Mouse (Mus musculus) ES-Bruce4 (cell line): ENCODE data around the gene Tmem216.

Source experiments
- CTCF ChIP-seq: IDR thresholded peaks from one replicate; pipeline ENCODE4 v1.8.1; 2011; ENCODE audit warnings: low read depth, low read length
- POLR2A ChIP-seq: IDR thresholded peaks from one replicate; pipeline ENCODE4 v1.8.1; 2011; ENCODE audit warnings: low read length; ENCODE audit not compliant: insufficient read depth

- TF ChIP-seq POLR2A, result no peak
- TF ChIP-seq CTCF, result no peak
These were observed 29.1 kb upstream of the Tmem216 start for GRCm38 (mm10) chr19:10585112-10585511.
